Mouse (Mus musculus): Measurements from ENCODE around the gene Zfp827. TPM values are rescaled to one million over a fixed set of nuclear protein-coding genes. Genes with fewer than 3 reads are reported as not detected.
A peak's percentile ranks its signal among the peaks of the same experiment; 100 is the strongest.

Zfp827 gene
- polyA plus RNA-seq, 1 experiment from 2014 or later: 10.6 TPM

- Histone ChIP-seq H3K27me3 (replicated peaks; ENCODE audit: control insufficient read depth, insufficient read depth, low read length) (no peaks in the 10 kb centered on the region), H3K9me3 (ENCODE audit: control insufficient read depth, low read length) (no peaks in the 10 kb centered on the region), H3K9ac (ENCODE audit: low read length) (peak overlapping the region; percentile 100), H3K4me2 (ENCODE audit: low read length) (peak overlapping the region; percentile 65), H3K27ac (ENCODE audit: low read depth) (peak overlapping the region; percentile 100), H3K4me3 (ENCODE audit: low read depth, low read length) (peak overlapping the region; percentile 85), H3K4me1 (replicated peaks; ENCODE audit: control insufficient read depth, insufficient read depth, low read length) (peaks cover 30% of the 10 kb centered on the region), H3K36me3 (ENCODE audit: control insufficient read depth, insufficient read depth, low read length) (no peaks in the 10 kb centered on the region)
- DNase-seq (ENCODE audit: low spot score) (peak; percentile 91), ATAC-seq (replicated peaks; ENCODE audit: low FRiP score, low TSS enrichment, low read depth) (peak; percentile 77)
- under 1% methylated on average over 72 of the region's 99 CpGs for WGBS
Measured at GRCm38 (mm10) chr8:79029396-79030325, 1.4 kb downstream of the Zfp827 start.

- WGBS: under 1% methylated on average over 55 of the region's 62 CpGs
- ATAC-seq (replicated peaks; ENCODE audit: low FRiP score, low TSS enrichment, low read depth) (peak; percentile 45; the same call in 1 of the 2 replicates), DNase-seq (ENCODE audit: low spot score) (peak; percentile 91)
- peak overlapping the region; percentile 85 for H3K4me3 ChIP-seq (ENCODE audit: low read depth, low read length)
- no peaks in the 10 kb centered on the region for H3K36me3 ChIP-seq (ENCODE audit: control insufficient read depth, insufficient read depth, low read length)
- peak overlapping the region; percentile 65 for H3K4me2 ChIP-seq (ENCODE audit: low read length)
- peak overlapping the region; percentile 100 for H3K9ac ChIP-seq (ENCODE audit: low read length)
- H3K9me3 ChIP-seq (ENCODE audit: control insufficient read depth, low read length): no peaks in the 10 kb centered on the region
- H3K27ac ChIP-seq (ENCODE audit: low read depth): peak overlapping the region; percentile 100
- peaks cover 30% of the 10 kb centered on the region for H3K4me1 ChIP-seq (replicated peaks; ENCODE audit: control insufficient read depth, insufficient read depth, low read length)
- no peaks in the 10 kb centered on the region for H3K27me3 ChIP-seq (replicated peaks; ENCODE audit: control insufficient read depth, insufficient read depth, low read length)
Measured at GRCm38 (mm10) chr8:79030326-79031265, 2.4 kb downstream of the Zfp827 start.

GRCm38 (mm10) chr8:79037532-79037931, 9.3 kb downstream of the Zfp827 start:
- Histone ChIP-seq H3K27me3 (replicated peaks; ENCODE audit: control insufficient read depth, insufficient read depth, low read length) (no peaks in the 10 kb centered on the region), H3K27ac (ENCODE audit: low read depth) (no peak overlapping the region), H3K4me3 (ENCODE audit: low read depth, low read length) (no peak overlapping the region), H3K4me2 (ENCODE audit: low read length) (no peak overlapping the region), H3K4me1 (replicated peaks; ENCODE audit: control insufficient read depth, insufficient read depth, low read length) (peaks cover 16% of the 10 kb centered on the region), H3K9me3 (ENCODE audit: control insufficient read depth, low read length) (no peaks in the 10 kb centered on the region), H3K9ac (ENCODE audit: low read length) (no peak overlapping the region), H3K36me3 (ENCODE audit: control insufficient read depth, insufficient read depth, low read length) (peaks cover 17% of the 10 kb centered on the region; the same call in 1 of the 2 replicates)
- WGBS: 78% methylated on average over 7 of the region's 7 CpGs
- DNase-seq (ENCODE audit: low spot score) (no peak), ATAC-seq (replicated peaks; ENCODE audit: low FRiP score, low TSS enrichment, low read depth) (no peak)

- WGBS: 90% methylated on average over 7 of the region's 7 CpGs
- H3K4me2 ChIP-seq (ENCODE audit: low read length): no peak overlapping the region
- no peak overlapping the region for H3K4me3 ChIP-seq (ENCODE audit: low read depth, low read length)
- no peak overlapping the region for H3K9ac ChIP-seq (ENCODE audit: low read length)
- ATAC-seq (replicated peaks; ENCODE audit: low FRiP score, low TSS enrichment, low read depth) (no peak; the same call in 1 of the 2 replicates), DNase-seq (ENCODE audit: low spot score) (no peak)
- H3K4me1 ChIP-seq (replicated peaks; ENCODE audit: control insufficient read depth, insufficient read depth, low read length): peaks cover 12% of the 10 kb centered on the region
- H3K9me3 ChIP-seq (ENCODE audit: control insufficient read depth, low read length): no peaks in the 10 kb centered on the region
- H3K27ac ChIP-seq (ENCODE audit: low read depth): no peak overlapping the region
- peaks cover 17% of the 10 kb centered on the region; the same call in 1 of the 2 replicates for H3K36me3 ChIP-seq (ENCODE audit: control insufficient read depth, insufficient read depth, low read length)
- H3K27me3 ChIP-seq (replicated peaks; ENCODE audit: control insufficient read depth, insufficient read depth, low read length): no peaks in the 10 kb centered on the region
Measured at GRCm38 (mm10) chr8:79037991-79038390, 9.8 kb downstream of the Zfp827 start.

- H3K27me3 ChIP-seq (replicated peaks; ENCODE audit: control insufficient read depth, insufficient read depth, low read length): no peaks in the 10 kb centered on the region
- H3K4me2 ChIP-seq (ENCODE audit: low read length): no peak overlapping the region
- no peaks in the 10 kb centered on the region for H3K4me1 ChIP-seq (replicated peaks; ENCODE audit: control insufficient read depth, insufficient read depth, low read length)
- H3K36me3 ChIP-seq (ENCODE audit: control insufficient read depth, insufficient read depth, low read length): peaks cover 17% of the 10 kb centered on the region; the same call in 1 of the 2 replicates
- H3K4me3 ChIP-seq (ENCODE audit: low read depth, low read length): no peak overlapping the region
- no peak overlapping the region for H3K27ac ChIP-seq (ENCODE audit: low read depth)
- no peak overlapping the region for H3K9ac ChIP-seq (ENCODE audit: low read length)
- no peak for ATAC-seq (replicated peaks; ENCODE audit: low FRiP score, low TSS enrichment, low read depth)
- no peak for DNase-seq (ENCODE audit: low spot score)
- no peaks in the 10 kb centered on the region for H3K9me3 ChIP-seq (ENCODE audit: control insufficient read depth, low read length)
- 89% methylated on average over 3 of the region's 3 CpGs for WGBS
Measured at GRCm38 (mm10) chr8:79041429-79041828, 13.2 kb downstream of the Zfp827 start.

- no peak overlapping the region for H3K4me2 ChIP-seq (ENCODE audit: low read length)
- no peak for DNase-seq (ENCODE audit: low spot score)
- no peak overlapping the region for H3K4me3 ChIP-seq (ENCODE audit: low read depth, low read length)
- 77% methylated on average over 3 of the region's 3 CpGs for WGBS
- H3K27me3 ChIP-seq (replicated peaks; ENCODE audit: control insufficient read depth, insufficient read depth, low read length): no peaks in the 10 kb centered on the region
- no peak for ATAC-seq (replicated peaks; ENCODE audit: low FRiP score, low TSS enrichment, low read depth)
- H3K36me3 ChIP-seq (ENCODE audit: control insufficient read depth, insufficient read depth, low read length): peaks cover 17% of the 10 kb centered on the region; the same call in 1 of the 2 replicates
- H3K4me1 ChIP-seq (replicated peaks; ENCODE audit: control insufficient read depth, insufficient read depth, low read length): no peaks in the 10 kb centered on the region
- H3K9ac ChIP-seq (ENCODE audit: low read length): no peak overlapping the region
- no peaks in the 10 kb centered on the region for H3K9me3 ChIP-seq (ENCODE audit: control insufficient read depth, low read length)
- H3K27ac ChIP-seq (ENCODE audit: low read depth): no peak overlapping the region
Measured at GRCm38 (mm10) chr8:79042252-79042651, 14.0 kb downstream of the Zfp827 start.

GRCm38 (mm10) chr8:79044673-79045072, 16.4 kb downstream of the Zfp827 start:
- ATAC-seq (replicated peaks; ENCODE audit: low FRiP score, low TSS enrichment, low read depth): no peak
- no peak overlapping the region for H3K27ac ChIP-seq (ENCODE audit: low read depth)
- 88% methylated on average over 5 of the region's 5 CpGs for WGBS
- H3K36me3 ChIP-seq (ENCODE audit: control insufficient read depth, insufficient read depth, low read length): peaks cover 6% of the 10 kb centered on the region; the same call in 1 of the 2 replicates
- no peaks in the 10 kb centered on the region for H3K4me1 ChIP-seq (replicated peaks; ENCODE audit: control insufficient read depth, insufficient read depth, low read length)
- H3K4me3 ChIP-seq (ENCODE audit: low read depth, low read length): no peak overlapping the region
- no peaks in the 10 kb centered on the region for H3K9me3 ChIP-seq (ENCODE audit: control insufficient read depth, low read length)
- no peak for DNase-seq (ENCODE audit: low spot score)
- no peaks in the 10 kb centered on the region for H3K27me3 ChIP-seq (replicated peaks; ENCODE audit: control insufficient read depth, insufficient read depth, low read length)
- no peak overlapping the region for H3K9ac ChIP-seq (ENCODE audit: low read length)
- no peak overlapping the region for H3K4me2 ChIP-seq (ENCODE audit: low read length)

GRCm38 (mm10) chr8:79046659-79047058, 18.4 kb downstream of the Zfp827 start:
- 91% methylated on average over 4 of the region's 4 CpGs for WGBS
- Histone ChIP-seq H3K9me3 (ENCODE audit: control insufficient read depth, low read length) (no peaks in the 10 kb centered on the region), H3K27me3 (replicated peaks; ENCODE audit: control insufficient read depth, insufficient read depth, low read length) (no peaks in the 10 kb centered on the region), H3K27ac (ENCODE audit: low read depth) (no peak overlapping the region), H3K9ac (ENCODE audit: low read length) (no peak overlapping the region), H3K4me3 (ENCODE audit: low read depth, low read length) (no peak overlapping the region), H3K4me2 (ENCODE audit: low read length) (no peak overlapping the region), H3K4me1 (replicated peaks; ENCODE audit: control insufficient read depth, insufficient read depth, low read length) (no peaks in the 10 kb centered on the region), H3K36me3 (ENCODE audit: control insufficient read depth, insufficient read depth, low read length) (0 out of 2 replicates have a peak, but pooled peaks cover 3% of the 10 kb centered on the region)
- ATAC-seq (replicated peaks; ENCODE audit: low FRiP score, low TSS enrichment, low read depth): no peak
- DNase-seq (ENCODE audit: low spot score): no peak

All from intestine, embryonic 14.5 days (tissue).